16 mouse cellular contexts compared by ENCODE assay signal in the genomic region with DNA sequence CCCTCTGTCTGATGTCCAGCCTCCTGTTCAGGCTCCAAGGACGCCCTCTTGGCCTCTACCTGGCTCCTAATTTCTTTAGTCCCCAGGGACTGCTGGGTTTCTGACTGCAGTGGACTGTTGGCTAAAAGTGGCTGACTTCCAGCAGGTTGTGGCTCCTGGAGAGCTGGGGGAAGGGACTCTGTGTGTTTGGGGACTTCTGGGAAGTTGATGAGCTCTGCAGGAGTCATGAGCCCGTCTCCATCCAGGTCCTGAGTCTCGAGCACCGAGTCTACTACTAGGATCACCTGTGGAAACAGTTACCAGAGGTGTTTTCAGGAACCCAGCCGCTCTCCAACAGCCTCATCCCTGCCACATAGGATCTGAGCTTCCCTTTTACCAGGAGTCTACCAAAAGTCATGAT.
"Had no signal": no experiment of that assay in that cellular context is flagged by ENCODE, and none has a peak within 500 bp of the region (broad histone marks: within the 10 kb centered on the region; RNA-seq: fewer than 3 reads in every experiment).

No protein-coding gene starts in this region.

- H3K27me3 ChIP-seq: neural tube, embryonic 13.5 days; neural tube, embryonic 15.5 days; stomach, embryonic 15.5 days had no signal

- H3K27ac ChIP-seq: neural tube, embryonic 13.5 days; neural tube, embryonic 15.5 days; stomach, embryonic 15.5 days; stomach, postnatal 0 days had no signal

- H3K4me1 ChIP-seq: neural tube, embryonic 13.5 days; neural tube, embryonic 15.5 days; stomach, embryonic 15.5 days had no signal

- H3K4me2 ChIP-seq: neural tube, embryonic 13.5 days; neural tube, embryonic 15.5 days; stomach, embryonic 15.5 days had no signal

- H3K4me3 ChIP-seq: neural tube, embryonic 13.5 days; neural tube, embryonic 15.5 days; stomach, embryonic 15.5 days had no signal

- DNase-seq: retina, postnatal 1 day; right cerebral cortex, adult 18-20 months; right cerebral cortex, postnatal 14 days; right cerebral cortex, postnatal 25 days; right cerebral cortex, postnatal 4 days; spleen, adult 18-20 months; thymus, adult 18-20 months; thymus, adult 2 months; thymus, postnatal 14 days; thymus, postnatal 25 days; thymus, postnatal 36 days; thymus, postnatal 4 days had no signal

- H3K9me3 ChIP-seq: neural tube, embryonic 13.5 days; neural tube, embryonic 15.5 days; stomach, embryonic 15.5 days had no signal

- H3K9ac ChIP-seq: neural tube, embryonic 13.5 days; neural tube, embryonic 15.5 days; stomach, embryonic 15.5 days had no signal

- H3K36me3 ChIP-seq: neural tube, embryonic 13.5 days; stomach, embryonic 15.5 days had no signal
